Mouse (Mus musculus): ENCODE data around the gene Mrpl14. TPM values are rescaled to one million over a fixed set of nuclear protein-coding genes. Genes with fewer than 3 reads are reported as not detected.
A peak's percentile ranks its signal among the peaks of the same experiment; 100 is the strongest.

The Mrpl14 gene
- total RNA-seq, 4 experiments from 2014 or later = 40.5 to 45.5 (median 42.1) TPM

DNA sequence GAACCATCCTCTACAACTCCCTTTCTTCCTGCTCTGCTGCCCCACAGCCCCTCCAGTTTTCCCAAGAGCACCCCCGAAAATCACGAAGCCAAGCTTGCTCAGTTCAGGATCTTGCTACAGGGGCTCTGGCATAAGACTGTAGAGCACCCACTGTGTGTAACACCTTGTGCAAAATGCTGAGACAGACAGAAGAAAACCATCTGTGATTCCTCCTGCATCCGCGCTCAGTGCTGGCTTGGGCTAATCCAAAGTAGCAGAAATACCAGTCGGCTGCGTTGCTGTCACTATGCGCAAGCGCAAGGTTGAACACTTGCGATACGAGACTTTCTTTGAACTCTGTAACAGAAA is 38.4 kb downstream of the Mrpl14 start:
- DNase-seq (ENCODE audit: low spot score in 2 of 2) = no peak

DNA sequence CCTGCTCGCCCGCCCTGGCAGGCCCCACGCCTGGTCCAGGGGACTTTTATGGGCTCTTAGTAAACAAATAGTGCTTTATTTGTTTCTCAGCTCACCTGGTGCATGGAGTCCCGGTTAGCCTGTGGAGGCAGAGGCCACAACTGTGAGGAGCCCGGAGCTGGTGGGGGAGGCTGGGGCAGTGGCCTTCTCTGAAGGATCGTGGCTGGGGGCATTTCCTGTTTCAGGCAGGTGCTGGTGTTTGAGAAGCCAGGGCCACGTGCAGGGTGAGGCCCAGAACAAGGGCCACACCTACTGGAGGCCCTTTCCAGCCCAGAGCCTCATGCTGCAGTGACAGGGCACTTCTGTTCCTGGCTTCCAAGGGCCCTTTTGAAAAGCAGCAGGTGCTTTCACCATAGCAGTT is 40.1 kb downstream of the Mrpl14 start:
- DNase-seq (ENCODE audit: low spot score in 2 of 2) = no peak

DNA sequence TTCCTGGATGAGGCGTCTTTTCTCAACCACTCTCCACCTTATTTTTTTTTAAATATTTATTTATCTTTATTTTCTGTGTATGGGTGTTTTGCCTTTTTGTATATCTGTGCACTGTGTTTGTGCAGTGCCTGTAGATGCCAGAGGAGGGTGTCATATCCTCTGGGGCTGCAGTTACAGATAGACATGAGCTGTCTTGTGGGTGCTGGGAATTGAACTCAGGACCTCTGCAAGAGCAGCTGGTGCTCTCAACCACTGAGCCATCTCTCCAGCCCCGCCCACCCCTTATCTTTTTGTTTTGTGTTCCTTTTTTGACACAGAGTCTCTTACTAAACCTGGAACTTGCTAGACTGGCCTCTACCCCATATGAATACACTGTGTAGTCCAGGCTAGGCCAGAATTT is 41.4 kb downstream of the Mrpl14 start:
- DNase-seq (ENCODE audit: low spot score in 2 of 2) = no peak

DNA sequence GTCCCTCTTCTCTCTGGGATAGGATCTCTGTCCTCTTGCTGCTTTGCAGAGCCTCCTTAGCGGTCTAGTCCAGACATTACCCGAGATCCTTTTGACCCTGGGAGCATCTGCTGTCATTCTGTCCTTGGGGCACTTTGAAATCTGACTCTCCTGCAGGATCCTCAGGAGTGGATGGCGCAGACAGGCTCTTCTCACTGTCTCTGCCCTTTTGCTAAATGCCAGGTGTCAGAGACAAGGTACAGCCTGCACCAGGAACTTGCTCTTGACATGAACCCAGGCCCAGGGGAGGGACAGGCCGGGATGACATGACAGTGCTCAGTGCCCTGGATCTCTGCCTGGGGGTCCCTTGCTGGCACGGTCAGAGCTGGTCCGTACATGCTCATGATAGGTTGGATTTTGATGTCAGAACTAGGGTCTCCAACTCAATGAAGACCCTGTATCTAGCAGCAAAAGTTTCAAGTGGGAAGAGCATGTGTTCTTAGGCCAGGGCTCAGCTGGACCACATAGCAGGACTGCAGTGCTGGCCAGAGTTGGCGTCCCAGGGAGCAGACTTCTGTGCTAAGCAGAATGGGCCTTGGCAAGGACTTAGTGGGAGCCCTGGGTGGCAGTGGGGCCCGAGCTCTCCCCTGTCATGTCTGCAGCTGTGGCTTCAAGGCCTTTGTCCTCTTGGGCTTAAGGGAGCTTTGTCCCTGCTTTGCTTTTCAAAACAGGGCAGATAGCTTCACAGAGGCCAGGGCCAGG is 42.0 kb downstream of the Mrpl14 start:
- DNase-seq (ENCODE audit: low spot score in 2 of 2) = no peak

DNA sequence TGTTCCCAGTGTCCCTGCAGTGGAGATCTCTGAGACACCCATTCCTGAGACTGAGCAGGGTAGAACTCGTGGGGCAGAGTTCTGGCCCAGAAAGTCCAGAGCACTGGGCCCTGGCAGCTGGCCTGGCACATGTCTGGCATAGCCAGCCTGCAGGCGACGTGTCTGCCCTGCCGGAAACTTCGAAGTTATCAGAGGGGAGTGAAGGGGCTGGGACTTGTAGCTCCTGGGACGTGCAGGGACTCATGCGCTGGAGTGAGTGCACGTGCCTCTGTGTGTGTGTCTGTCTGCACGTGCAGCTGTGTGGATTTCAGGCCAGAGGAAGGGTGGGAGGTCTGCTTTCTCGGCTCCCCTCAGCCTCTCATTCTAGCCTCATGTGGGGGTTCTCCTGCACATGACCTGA is 43.3 kb downstream of the Mrpl14 start:
- no peak for DNase-seq (ENCODE audit: low spot score in 2 of 2)

DNA sequence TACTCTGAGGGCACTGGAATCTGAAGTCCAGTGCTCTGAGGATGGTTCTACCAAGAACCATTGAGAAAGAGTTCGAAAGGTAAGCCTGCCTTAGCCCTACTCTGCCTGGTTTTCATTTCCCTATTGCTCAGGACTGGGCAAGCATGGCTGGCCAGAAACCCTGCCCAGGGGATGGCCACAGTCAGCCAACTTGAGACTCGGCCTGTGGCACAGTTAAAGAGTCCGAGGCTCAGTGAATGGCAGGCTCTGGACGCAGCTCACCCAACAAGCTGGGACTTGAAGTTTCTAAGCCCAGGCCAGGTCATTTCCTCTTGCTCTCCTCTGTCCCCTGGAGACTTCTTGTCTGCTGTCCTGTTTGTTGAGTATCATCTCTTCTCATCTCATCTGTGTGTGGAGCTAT is 44.6 kb downstream of the Mrpl14 start:
- DNase-seq (ENCODE audit: low spot score in 2 of 2) = no peak

DNA sequence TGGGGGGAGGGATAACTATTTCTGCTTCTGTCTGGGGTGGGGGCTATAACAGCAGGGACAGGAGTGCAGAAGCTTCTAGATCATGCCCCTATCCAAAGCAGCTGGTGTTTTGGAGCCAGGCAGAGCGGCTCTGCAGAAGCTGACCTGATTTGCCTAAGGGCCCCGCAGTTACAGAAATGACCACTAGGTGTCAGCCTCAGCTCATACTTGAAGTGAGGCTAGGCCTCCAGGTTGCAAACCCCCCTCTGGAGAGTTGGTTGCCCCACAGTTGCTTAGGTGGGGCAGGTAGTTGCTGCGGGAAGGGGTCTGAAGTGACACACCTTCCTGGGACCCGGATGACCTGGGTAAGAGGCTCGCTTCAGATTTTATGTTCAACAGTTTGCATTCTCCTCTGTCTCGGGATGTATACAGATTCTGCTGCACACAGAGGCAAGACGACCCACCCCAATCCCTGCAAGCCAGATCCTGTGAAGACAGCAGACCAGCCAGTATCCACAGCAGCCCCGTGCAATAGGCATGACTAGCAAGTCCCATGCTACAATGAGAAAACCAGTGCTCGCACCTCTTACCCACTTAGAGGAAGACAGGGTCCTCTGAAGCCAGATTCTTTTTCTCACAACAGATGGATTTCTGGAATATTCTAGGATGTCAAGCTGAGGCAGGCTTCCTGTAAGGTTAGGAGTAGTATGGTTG is 45.2 kb downstream of the Mrpl14 start:
- DNase-seq (ENCODE audit: low spot score in 2 of 2) = peak; percentile 70 to 91

DNA sequence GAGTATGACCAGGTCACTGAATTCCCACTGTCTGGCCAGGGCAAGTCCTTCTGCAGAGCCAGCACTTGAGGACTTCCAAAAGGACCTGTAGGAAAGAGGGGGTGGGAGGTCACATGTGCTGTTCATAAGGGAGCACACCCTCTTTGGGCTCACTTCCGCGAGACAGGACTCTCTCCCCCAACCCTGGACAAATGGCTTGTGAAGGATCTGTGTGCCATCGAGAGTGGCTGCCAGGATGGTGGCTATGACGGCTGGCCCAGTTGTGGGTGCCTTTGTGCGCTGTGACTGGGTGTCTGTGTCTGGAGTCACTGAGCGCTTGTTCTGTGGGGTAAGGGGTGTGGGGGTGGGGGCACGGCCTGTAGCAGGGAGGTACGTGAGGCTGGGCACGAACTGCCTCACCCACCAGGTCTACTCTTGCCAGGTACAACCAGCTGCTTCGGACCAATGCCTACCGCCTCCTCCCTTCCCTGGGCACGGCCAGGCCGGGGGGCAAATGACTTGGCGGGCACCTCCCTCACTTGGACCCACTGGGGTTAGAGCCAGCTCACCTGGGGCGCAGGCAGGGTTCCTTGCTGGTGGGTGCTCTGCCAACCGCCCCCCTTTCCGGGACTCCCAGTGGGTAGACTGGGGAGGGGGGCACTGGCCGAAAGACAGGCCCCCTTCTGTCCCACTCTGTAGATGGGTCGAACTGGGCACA is 47.1 kb downstream of the Mrpl14 start:
- DNase-seq (ENCODE audit: low spot score in 2 of 2) = no peak

DNA sequence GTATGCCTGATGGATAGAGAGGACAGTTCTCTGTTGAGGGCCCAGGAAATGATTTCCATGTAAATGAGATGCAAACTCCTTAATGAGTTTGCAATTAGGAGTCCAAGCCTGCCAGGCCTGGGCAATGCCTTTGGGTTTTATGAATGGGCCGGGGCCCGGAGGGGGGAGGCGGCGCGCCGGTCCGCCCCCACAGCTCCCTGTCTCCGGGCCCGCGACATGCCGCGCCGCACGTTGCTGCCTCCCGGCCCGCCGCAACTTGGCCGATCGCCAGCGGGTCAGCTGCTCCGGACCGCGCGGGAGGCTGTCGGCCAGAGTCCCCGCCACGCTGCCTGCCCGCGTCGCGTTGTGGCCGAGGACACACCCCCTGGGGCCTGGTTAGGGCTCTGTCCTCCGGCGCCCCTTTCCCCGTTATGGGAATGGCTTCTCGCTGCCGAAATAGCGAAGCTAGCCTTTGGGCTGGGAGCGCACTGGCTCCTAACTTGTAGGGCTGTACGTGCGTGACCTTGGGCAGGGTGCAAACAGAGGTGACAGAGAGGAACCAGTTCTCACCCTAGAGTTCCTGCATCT is 47.7 kb downstream of the Mrpl14 start, which contains the start of gene 1600014C23Rik:
1600014C23Rik (minus strand) TSS at position 110 of the 567 bp plus-strand sequence.
- peak; percentile 56 to 70 for DNase-seq (ENCODE audit: low spot score in 2 of 2)

DNA sequence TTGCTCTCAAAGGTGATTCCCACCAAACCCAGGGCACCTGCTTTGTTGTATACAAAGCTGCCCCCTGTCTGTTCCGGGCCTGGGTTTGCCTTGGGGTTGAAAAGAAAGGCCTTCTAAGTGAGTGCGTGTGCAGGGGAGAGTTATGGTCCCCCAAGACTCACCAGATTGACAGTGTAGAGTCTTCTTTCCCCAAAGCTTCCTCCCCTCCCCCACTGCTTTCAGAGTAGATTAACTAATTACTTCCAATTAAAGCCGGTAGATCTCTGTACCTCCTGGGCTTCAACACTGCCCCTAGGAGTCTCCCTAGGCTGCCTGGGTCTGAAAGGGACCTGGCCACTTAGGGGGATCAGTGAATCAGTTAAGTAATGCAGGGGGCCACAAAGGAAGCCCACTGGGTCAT is 48.2 kb downstream of the Mrpl14 start:
- no peak for DNase-seq (ENCODE audit: low spot score in 2 of 2)

DNA sequence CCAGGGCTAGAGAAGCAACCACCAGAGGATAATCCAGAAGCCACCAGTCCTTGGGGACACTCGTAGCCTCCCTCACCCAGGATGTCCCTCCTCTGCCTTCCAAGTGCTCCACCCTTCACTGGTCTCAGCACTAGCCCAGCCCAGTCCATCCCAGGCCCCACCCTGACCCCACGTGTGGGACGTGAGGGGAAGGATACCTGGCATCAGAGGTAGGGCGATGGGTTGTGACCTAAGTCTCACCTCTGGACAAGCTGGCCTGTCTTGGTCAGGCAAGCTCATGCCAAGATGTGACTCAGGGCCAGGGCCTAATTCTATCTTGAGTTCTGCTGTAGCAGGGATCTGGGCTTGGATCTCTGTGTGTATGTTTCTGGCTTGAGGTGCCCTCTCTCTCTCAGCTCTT is 48.8 kb downstream of the Mrpl14 start:
- DNase-seq (ENCODE audit: low spot score in 2 of 2) = no peak

DNA sequence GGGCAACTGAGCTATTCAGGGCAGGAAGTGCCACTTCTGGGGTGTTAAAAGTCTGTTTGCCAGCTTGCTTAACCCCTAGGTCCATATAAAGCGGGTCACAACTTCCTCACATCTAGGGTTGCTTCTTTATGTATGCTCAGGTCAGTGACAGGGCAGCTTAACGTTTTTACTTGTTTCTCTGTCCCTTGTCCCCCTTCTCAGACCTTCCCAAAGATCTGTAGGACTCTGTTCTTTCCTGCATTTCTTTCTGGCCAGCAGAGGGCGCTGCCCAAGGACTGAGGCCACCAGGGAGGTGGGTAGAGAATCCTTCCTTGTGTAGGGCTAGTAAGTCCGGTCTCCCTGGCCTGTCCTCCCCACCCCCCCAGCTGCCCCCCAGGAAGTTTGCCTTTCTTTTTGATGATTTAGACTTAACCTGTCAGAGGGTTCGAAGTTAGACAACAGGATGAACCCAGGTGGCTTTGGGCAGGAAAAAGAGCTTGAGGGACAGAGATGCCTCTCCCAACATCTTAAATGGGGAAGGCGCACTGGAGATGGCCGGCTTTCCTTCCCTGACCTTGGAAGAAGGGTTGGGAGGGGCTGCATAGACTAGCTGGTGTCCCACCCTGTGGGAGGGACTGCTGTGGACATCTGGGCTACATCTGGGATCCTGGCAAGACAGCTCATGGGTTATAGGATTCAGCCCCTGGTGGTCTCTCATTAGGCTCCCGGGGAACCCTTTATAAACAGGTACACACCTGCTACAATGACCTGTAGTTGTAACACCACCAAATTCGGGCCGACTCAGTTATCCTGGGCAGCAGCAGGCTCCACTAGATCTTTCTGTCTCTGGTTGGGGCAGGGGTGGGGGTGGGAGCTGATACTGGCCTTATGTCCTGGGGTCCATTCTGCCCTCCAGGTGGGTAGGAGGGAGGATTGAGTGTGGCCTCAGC is 49.5 kb downstream of the Mrpl14 start:
- peak in 1 of 2 experiments; percentile 84 for DNase-seq (ENCODE audit: low spot score in 2 of 2)

DNA sequence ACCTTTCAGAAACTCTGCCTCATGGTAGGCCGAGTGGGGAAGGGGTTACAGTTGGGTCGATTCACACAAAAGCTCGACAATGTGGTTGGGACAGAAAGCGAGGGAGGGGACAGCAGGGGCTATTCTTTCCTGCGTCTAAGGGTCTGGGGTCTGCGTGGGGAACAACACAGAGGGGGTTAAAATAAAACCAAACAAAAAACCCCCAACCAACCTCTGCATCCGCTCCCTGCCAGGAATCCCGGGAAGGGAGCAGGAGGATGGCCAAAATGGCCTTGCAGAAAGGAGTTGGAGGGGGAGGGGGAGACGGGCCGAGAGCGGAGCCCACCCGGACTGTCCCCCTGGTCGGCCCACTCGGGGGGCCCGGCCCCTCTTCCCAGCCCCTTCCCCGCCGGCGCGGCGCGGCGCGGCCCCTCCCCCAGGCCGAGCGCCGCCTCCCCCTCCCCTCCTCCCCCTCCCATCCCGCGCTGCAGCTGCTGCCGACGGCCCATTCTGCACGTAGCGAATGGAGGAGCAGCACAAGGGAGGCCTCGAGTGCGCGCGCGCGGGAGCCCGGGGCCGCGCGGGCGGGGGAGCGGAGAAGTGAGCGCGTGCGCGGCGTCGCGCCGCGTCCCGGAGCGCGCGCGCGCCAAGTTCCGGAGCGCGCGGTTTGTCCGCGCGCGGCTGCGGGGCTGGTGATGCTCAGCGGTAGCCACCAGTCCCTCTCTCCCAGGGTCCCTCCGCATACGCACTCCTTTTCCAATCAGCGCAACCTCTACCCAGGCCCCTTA is 50.4 kb downstream of the Mrpl14 start:
- peak; percentile 69 to 86 for DNase-seq (ENCODE audit: low spot score in 2 of 2)

DNA sequence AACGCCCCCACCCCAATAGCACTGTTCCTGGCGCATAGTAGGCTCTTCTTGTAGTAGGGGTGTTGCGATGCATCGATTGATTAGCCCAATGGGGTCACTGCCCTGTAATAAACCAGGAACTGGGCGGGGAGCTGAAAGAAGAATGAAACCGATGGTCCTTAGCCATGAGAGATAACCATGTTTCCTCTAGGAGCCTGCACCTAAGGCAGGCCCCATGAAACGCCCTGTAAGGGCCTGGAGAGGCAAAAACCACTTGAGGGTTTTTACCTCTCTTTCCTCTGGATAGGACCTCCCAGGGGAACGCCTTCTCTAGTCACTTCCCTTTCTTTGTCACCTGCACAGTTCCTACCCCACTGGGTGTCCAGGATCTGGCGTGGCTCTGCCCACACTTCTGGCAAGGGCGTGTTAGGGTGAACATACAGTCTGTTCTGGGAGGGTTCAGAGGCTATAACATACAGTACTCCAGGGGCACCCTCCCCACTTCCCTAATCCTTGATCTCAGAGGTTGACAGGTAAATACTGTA is 51.0 kb downstream of the Mrpl14 start:
- DNase-seq (ENCODE audit: low spot score in 2 of 2) = no peak

DNA sequence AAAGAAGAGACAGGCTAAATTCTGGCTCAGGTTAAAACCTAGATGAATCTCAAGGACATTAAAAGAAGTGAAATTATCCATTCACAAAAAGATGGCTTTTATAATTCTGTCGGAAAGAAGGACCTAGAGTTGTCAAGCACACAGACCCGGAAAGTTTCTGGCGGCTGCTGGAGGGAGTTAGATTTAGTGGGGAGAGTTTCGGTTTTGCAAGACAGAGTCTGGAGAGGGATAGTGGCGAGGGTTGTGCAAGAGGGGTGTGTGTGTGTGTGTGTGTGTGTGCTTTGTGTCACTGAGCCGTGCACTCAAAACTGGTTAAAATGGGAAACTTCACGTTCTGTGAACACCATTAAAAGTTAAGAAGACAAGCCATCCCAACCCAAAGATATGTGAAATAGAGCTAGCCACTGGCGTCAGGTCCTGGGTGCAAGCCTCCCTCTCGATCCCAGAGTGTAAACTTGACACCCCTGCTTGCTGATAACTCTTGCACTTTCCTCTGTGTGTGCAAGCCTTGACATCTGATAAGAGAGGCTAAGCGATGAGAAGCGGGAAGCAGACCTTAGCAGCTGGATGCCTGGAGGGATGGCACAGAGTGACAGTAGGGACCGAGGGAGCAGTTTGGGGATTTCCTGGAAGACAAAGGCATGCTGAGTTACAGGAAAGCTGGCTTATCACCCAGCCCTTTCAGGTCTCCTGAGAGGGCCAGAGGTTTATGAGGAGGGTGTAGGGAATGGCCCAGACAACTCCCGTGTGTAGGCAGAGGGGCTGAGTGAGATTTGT is 56.4 kb downstream of the Mrpl14 start:
- DNase-seq (ENCODE audit: low spot score in 2 of 2) = no peak

DNA sequence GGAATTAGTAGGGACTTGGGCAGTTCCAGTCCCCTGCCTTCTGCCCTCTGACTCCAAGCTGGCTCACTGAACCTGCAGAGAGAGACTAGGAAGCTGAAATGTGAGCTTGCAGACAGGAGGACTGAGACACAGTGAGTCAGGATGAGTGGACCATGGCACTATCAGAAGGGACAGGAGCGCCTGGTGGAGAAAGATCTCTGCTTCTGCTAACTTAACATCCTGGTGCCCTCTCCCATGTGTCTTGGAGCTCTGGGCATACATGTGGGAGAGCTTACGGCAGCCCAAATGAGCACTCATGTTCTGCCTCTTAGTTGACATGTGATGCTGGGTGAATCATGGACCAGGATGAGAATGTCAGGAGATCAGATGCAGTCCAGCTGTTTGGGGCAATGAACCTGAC is 59.5 kb downstream of the Mrpl14 start:
- no peak for DNase-seq (ENCODE audit: low spot score in 2 of 2)

DNA sequence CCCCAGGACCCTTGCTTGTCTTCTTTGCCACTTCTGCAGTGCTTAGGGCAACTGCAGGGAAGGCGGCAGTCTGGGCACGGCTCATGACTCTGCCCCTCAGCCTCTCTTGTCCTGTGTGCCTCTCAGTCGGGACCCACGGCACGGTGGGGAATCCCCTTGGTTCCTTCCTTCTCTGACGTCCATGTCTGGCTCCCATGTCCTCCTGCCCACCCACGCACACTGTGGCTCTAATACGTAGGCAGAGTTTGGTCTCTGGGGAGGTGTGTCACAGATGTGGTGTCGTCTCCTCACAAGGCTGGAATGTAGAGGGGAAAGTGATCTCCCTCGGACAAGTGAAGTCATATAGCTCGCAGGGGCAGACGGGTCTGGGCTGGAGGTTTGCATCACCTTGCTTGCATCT is 60.6 kb downstream of the Mrpl14 start:
- no peak for DNase-seq (ENCODE audit: low spot score in 2 of 2)

DNA sequence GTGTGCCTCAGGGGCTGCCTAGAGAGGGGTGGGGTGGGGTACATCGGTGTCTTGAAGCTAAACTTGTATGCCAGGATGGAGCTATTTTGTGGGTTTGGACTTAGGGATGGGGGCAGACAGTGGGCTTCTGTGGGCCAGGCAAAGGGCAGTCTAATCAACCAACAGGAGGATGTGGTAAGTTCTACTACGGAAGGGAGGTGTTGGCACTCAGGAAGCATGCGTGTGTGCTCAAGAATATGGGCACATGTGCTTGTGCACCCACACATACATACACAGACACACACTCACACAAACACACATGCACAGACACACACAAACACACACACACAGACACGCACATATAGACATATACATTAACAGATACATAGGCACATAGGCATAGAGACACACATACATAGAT is 61.2 kb downstream of the Mrpl14 start:
- no peak for DNase-seq (ENCODE audit: low spot score in 2 of 2)

All from left cerebral cortex, adult 8-10 months (tissue).